Mouse (Mus musculus) adrenal gland, postnatal 4 days (tissue): ENCODE measurements around the gene Gm28048. TPM values are rescaled to one million over a fixed set of nuclear protein-coding genes. Genes with fewer than 3 reads are reported as not detected.

Experiments used
- DNase-seq, 2 experiments: peaks; one replicate each; pipeline ENCODE4 v3.0.0; 2021 to 2022; ENCODE audit warnings: low spot score in 2 of 2, mixed read lengths in 2 of 2
- total RNA-seq, 2 experiments: library from RNA; stranded (reverse); gene quantifications; 2 replicates each; pipeline ENCODE4 v1.2.3; 2021

Gene Gm28048
- total RNA-seq, 2 experiments from 2014 or later = 45.7 to 50.1 TPM

DNA sequence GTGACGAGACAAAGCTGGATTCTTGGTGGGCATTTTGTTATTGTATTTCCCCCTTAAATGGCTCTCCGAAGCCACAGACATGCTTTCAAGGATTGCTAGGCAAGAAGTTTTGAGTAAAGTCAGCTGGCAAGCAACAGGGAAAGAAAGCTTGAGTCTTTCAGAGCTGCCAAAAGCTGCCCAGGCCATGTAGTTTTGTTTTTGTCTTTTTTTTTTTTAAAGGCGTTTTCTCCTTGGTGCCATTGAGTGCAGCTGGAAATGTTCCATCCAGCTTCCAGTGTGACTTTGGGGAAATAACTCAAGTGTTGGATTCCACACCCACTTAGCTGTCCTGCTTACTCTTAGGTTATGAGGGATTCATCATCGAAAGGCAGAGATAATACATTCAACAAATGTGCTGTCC is 120.6 kb downstream of the Gm28048 start:
- DNase-seq = no peak

DNA sequence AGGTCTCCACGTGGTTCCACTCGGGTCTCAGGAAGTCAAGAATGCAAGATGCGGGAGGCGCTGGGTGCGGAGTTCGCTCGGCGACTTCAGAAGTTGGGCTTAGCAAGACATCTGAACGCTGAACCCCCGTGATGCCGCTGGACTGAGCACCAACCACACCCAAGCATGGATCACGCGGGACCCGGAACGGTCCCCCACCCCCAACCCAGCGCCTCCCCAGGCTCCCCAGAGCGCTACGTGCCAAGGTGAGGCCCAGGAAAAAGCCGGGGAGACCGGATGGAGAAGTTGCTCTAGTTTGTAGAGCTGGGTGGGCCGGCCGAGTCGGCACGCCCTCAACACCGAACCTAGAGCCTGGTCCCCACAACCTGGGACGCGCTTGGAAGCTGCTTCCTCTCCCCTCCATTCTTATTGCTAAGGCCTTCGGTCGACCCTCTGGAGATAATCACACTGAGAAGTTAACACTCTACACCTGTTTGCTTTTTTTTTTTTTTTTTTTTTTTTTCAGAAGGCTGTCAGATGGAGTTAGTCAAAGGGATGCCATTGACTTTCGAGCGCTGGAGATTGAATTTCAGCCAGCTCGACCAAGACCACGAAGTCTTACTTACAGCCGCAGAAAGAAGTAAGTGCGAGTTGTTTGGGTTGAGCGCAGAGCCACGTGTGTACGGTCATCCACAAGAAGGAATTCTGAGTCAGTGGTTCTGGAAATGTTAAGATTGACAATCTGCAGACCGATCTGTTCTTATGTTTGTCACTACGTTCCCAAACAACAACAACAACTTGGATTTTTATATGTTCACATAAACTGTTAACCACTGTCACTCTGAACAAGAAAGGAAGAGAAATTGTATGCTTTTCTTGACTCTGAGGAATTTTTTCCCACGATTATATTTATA is 121.3 kb downstream of the Gm28048 start, which contains the start of gene B3gnt2:
TSS of gene B3gnt2 (minus strand) at position 627 of the 893 bp plus-strand sequence.
- DNase-seq = no peak

DNA sequence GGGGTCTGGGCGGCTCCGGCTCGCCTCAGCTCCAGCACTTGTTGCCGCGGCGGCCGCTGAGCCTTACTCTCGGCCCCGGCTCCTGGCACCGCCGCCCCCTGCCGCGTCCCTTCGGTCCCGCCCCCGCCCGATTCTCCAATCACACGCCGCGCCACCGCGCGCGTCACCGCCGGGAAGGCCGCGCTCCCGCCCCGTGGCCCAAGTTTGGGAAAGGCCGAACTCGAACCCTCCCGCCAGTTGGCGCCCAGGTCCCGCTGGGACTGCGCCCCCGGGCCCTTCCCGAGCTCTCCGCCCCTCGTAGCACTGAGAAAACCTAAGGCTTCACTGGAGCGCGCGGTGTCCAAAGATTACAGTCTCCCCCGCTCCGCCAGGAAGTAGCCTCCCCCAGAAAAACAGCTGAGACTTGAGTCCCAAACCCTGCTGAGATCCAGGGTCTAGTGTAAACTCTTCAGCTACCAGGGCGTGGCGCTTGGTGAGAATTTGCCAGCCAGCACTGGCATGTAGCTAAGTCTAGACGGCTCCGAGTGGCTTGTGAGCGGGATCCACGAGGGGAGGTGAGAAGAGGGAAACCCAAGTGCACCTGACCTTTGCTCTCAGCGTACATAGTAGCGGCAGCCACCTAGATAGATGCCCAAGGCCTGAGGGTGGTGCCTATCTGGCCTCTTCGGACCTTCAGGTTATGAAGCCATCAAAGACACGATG is 122.1 kb downstream of the Gm28048 start:
- DNase-seq = peak; percentile 87 to 88

DNA sequence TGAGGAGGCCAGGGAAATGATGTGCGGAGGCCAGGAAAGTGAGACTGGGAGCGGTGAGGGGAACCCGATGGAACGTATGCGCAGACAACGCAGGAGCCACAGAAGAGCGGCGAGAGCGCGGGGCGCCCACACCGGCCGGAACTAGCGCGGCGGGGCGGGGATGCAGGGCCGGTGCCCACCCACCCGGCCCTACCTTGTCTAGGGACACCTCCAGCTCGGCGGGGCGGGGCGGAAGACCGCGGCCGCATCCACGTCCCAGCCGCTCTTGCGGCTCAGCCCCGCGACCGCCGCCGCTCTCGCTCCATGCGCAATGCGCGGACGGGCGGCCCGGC is 122.6 kb downstream of the Gm28048 start:
- DNase-seq = peak in 1 of 2 experiments; percentile 40

DNA sequence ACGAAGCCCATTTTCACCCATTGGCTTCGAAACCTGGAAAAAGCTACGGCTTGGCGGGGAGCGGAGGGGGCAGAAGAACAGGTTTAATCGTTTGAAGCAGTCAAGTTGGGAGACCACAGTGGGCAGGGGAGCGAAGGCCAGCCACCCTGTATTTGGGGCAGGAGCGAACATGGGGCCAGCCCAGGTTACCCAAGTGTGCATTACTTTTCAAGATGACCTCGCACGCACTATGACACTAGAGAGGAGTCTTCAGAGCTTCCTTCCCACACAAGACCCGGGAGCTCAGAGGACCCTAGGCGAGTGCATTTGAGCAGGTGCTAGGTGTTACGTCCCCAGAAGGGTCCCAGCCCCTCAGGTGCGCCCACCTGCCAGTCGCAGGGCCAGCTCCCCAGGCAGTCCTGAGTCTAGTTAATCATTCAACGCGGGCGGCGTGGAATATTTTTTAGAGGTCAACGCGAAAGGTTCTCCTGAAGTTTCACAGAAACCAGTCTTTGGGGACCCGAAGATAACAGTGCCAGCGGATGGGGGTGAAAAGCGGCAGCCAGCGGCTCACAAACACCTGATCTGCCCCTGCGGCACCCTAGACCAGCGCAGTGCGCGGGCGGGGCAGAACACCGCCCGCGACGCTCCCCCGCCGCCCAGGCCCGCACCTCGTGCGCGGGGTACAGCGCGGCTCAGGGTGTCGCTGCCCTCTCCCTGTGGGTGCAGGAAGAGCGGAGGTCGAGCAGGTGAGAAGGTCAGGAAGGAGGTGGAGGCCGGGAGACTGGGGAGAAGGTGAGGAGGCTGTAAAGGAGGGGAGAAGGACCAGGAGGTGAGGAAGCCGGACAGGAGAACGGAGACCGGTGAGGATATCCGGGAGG is 123.2 kb downstream of the Gm28048 start:
- DNase-seq = no peak

DNA sequence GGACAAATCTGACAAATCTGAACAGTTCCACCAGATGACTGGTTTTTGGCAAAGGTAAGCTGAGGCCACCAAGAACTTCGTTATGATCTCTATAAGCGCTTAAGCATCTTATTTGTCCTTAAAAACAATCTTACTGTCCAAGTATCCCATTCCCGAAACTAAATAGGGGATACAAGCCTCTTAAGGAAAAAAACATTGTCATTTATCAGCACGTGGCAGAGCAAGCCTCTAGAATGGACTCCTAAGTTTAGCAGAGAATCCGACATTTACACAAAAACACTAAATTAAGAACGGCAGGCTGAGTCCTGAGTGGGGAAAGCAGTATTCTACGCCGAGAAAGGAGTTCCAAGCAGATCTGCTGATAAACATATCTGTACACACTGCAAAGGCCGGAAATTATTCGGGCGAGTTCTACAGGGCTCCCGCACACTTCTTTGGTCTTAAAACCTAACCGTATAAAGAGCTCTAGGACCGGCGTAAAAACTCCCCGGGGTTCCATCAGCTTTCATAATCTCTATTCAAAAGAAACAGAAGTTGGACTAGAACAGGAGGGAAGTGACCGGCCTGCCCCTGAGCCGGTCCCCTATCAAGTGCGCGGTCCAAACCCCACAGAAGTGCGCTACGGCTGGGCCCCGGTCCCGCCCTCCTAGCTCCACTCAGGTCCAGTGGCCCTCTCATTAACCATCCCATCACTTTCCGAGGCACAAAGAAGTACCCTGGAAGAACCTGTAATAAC is 124.0 kb downstream of the Gm28048 start:
- DNase-seq = no peak

DNA sequence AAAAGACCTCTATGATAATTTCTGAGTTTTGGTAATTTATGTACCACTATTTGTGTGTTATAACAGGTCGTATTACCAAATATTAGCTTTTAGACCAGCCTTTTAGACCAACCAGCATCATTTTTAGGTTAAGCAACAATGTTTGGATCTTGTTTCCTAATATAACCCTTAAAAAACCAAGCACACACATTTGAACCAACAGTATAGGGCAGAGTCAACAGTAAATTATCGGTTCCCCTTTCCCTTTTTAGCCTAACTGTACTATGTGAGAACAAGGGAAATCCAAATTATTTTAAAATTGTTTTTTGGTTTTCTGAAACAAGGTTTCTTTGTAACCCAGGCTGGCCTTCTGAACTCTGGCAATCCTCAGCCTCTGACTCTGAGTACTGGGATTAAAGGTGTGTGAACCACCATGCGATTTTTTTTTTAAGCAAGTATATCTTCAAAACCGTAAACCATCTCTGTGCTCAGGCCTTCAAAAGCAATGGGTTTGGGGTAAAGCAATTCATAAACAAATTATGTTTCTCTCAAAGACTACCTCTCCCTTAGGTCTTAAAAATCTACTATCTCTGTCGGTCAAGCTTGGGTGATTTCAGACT is 124.7 kb downstream of the Gm28048 start:
- DNase-seq = no peak

DNA sequence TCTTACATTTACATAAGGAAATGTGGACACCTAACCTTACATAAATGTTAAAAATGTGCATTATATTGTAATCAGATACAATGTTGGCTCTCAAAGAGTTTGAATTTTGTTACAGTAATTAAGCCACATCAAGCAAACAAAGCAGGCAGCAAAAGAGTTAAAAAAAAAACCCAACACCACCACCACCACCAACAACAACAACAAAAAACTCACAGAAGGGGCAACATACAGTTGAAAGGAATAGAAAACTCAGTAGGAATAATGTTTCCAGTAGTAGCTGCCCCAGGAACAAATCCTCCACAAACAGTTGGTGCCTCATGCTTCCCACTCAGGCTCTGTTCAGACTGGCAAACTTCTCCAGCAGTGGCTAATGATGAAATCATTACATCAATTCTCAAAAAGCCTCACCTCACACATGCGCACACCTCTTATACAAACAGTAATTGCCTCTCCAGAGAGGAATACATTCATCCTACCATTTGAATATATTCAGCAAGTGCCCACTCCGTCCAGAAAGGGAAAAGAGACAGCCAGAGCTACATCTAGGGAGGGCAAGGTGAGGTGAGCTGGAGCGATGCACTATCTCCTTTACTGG is 125.4 kb downstream of the Gm28048 start:
- DNase-seq = no peak

DNA sequence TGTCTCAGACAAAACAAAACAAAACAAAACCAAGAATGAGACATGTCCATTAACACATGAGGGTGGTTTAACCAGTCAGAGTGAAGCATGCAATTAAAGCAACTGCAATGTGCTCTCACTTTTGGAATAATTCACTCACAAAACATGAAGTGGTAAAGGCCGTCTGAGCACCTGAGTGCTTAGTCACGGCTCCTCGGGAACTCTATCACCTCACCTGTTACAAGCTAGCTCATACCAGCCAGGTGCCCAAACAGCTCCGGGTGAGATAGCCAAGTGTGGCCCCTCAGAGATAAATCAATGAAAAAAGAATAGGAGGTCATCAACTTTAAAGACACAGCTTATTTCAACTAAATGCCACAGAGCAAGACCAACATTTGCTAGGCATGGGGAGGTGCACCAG is 127.3 kb downstream of the Gm28048 start:
- no peak for DNase-seq

DNA sequence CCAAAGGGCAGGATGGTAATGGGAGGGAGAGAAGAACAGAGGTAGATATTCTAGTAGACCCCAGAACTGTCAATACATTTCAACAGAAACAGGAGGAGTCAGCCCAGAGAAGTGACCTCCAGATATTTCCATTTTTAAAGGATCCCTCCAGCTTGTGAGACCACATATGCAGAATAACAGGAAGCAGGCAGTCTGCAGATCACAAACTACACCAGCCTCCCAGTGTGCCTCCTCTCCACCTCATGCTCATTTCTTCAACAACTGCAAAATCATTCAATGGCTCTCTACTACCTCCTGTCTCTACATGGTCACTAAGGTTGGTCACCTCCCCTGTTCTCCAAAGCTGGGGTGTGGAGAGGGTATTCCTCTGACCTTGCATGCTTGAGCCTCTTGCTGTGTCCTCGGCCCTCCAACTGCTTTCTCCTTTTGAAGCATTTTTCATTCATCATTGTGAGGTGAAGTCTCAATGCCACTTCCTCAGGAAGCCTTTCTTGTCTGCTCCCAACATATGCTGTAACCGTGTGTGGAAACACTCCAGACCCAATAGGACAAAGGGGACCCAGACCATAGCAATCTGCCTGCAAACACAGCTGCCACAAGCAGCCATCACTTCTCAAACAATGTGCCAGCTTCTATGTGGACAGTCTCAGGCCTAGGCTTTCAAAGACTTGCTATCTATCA is 128.3 kb downstream of the Gm28048 start:
- no peak for DNase-seq

DNA sequence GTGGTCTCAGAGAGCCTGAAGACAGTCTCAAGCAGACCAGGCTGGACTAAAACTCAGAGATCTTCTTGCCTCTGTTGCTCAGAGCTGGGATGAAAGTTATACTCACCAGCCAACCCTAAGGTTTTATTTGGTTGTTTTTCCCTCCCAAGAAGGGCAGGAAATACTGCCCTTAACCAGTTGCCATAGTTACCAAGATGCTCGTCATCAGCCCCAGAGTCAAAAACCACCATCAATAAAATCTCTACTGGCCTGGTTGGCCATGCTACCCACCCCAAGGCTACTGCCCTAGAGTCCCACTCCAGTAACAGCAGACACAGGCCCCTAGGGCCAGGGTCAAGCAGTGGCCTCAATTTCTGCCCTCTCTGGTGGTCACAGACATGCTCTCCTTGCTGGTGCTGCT is 129.4 kb downstream of the Gm28048 start:
- no peak for DNase-seq

DNA sequence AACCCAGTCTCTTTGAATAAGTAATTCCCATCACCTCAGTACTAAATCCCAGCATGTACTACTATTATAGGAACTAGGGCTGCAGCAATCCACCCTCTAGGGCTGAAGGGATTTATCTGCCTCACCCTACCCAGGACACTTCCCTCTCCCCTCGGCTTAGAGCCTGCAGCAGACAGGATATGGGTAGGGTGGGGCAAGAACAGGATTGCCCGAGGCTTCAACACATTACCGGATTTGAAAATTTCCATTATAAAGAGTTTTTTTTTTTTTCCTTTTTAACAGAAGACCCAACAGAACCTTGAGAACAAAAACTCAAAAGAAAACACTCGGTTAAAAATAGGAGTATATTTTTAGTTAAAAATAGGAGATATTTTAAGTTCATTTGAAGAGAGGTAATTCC is 130.5 kb downstream of the Gm28048 start:
- no peak for DNase-seq

DNA sequence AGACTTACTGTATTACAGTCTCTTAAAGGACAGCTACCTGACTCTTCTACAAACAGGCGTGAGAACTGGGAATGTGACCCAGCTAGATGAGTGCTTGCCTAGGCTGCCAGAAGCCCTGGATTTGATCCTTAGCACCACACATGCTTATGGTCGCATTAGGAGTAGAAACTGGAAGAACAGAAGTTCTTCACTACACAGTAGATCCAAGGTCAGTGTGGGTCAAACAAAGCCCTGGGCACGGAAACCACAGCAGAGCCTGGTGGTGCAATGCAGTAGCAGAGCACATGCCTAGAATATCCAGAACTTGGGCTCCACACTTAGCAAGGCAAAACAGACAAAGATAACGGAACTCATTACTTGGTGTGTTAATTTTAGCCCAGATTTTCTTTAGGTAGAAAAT is 131.8 kb downstream of the Gm28048 start:
- no peak for DNase-seq

DNA sequence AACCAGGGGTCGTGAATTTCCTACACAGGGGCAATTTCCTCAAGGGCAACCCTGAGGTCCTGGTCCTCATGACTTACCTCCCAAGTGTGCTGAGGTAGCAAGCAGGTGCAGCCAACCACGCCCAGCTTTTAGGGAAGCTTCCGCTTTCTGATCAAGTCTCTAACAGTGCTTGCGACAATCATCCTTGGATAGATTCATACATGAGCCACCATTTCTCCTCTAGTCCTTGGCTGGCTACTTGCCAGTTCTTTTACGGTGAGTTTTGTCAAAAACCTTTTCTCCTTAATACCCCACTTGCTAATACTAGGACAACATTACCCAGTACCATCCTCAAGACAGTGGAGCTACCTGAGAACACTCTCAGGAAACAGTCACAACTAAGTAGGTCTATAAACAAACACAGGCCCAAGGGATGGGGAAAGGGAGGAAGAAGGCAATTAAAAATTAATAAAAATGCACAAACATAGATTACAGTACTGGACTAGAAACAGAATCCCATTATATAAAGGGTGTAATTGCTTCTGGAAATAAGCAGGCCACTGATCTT is 133.2 kb downstream of the Gm28048 start:
- no peak for DNase-seq

DNA sequence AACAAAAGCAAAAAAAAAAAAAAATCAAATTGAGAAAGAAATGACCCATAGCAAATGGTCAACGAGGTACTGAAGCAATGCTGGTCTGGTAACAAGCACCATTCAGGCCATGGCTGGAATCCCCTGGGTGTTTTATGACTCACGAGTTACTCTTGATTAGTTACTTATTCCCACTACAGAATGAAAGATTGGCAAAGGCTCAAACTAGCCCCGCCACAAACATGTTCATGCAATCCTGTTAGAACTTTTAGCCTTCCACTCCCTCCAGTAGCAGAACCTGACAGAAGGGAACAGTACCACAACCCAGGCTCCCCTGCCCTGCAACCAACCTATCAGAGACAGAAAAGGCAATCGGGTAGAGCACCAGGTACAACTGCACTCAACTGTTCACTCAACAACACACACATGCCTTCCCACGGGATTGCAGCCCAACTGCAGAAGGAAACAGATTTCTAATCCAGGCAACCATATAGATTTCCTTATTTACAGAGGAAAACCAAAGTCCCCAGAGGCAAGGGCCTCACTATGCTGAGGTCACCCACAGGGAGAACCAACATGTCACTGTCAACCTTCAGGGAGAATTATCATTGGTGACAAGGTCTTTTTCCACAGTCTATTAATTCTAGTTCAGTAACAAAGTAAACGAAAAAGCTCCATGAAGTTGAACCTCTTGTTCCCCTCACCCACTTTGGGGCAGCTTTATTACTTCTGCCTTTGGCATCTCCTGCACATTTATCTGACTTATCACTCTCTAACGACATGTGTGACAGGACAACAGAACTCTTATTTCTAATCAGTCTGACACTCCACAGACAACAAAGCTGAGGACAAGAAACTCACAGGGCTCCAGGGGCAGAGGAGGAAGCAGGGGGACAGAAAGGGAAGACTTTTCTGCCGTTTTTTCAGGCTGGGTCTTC is 133.9 kb downstream of the Gm28048 start:
- DNase-seq = no peak

DNA sequence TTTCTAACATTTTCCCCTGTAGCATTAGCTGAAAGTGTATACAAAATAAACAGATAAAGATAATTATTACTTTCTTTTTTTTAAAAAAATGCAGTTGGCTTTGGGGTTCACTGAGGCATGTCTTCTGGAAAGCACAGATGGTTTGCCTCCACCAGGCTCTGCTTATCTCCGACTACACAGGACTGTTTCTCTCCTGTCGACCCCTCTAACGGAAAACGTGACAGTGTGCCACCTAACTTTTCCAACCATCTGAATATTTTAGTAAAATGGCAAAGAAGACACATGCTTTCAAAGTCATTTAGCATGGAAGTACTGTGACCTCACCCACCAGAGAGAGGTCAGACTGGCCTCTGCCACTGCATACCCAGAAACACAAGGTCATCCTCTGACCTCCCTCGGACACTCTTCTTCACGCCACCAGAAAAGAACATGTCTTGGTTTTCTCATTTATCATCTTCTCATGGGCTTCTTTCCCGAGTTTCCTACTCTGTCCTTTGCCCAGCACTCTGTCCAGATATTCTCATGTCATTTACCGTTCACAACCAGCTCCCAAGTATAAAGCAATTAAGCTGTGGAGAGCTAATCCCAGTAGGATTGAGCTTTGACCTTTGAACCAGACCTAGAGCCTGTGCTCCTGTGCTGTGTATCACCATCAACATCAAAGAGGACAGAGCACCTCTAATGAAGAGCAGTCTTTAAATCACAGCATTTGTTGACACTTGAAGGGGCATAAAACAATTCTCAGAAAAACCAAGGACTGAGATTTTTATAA is 134.7 kb downstream of the Gm28048 start:
- DNase-seq = no peak

DNA sequence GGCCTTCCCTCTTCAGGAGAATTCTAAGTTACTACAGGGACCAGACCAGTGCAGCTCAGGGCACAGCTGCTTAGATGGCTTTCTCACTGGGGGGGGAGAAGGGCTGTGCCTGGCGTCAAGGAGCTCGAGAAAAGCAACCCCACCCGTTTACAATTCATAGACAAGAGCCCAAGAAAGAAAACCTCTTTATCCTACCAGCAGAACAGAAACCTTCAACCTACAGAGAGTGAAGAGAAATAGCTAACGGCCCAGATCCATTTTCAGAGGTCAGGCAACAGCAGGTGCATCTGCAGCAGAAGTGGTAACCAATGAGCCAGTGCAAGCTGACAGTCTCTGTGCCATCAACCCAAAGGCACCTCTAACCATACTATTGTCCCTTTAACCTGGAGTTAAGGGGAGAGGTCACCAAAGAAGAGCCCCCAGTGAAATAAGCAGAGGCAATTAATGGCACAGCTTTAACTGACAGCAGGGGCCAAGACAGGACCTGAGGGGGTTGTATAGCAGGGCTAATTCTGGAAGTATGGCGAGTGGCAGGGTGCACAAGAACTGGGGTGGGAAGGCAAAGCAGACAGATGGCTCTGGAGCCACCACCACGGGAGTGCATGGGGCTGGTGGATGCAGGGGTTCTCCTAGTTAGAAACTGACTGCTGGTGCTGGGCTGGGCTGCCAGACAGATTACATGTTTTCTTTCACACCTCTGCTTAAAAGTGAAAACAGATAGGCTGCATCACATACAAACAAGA is 135.6 kb downstream of the Gm28048 start:
- no peak for DNase-seq
